Mouse (Mus musculus) neural tube, embryonic 12.5 days (tissue): ENCODE results near the gene Ranbp9. TPM values are rescaled to one million over a fixed set of nuclear protein-coding genes. Genes with fewer than 3 reads are reported as not detected.
"Not testable (repeated sequence)": the region's sequence is repeated elsewhere in the genome, so short reads cannot be mapped to it uniquely, and the experiment has no call there.

Experiments used
- ATAC-seq: fragments of 200-750 bp; cut with Nextera tagmentation; 2 replicates; pipeline ENCODE4 v1.8.0; 2017; ENCODE audit warnings: low read depth, mild to moderate bottlenecking, moderate TSS enrichment, moderate library complexity; ENCODE audit not compliant: low FRiP score
- H3K27ac ChIP-seq: fragments of 300-500 bp; sonication (generic); 2 replicates; pipeline ENCODE4 v1.5.1; 2016
- H3K27me3 ChIP-seq: fragments of 300-500 bp; sonication (generic); replicated peaks from 2 replicates; pipeline ENCODE4 v1.6.1; 2016; ENCODE audit warnings: mild to moderate bottlenecking
- H3K36me3 ChIP-seq: fragments of 300-500 bp; sonication (generic); 2 replicates; pipeline ENCODE4 v1.6.1; 2016; ENCODE audit warnings: mild to moderate bottlenecking
- H3K4me1 ChIP-seq: fragments of 300-500 bp; sonication (generic); 2 replicates; pipeline ENCODE4 v1.6.1; 2016
- H3K4me2 ChIP-seq: fragments of 300-500 bp; sonication (generic); replicated peaks from 2 replicates; pipeline ENCODE4 v1.6.1; 2016; ENCODE audit warnings: mild to moderate bottlenecking
- H3K4me3 ChIP-seq: fragments of 300-500 bp; sonication (generic); 2 replicates; pipeline ENCODE4 v1.5.1; 2016
- H3K9ac ChIP-seq: fragments of 300-500 bp; sonication (generic); 2 replicates; pipeline ENCODE4 v1.6.1; 2016; ENCODE audit warnings: mild to moderate bottlenecking
- H3K9me3 ChIP-seq: fragments of 300-500 bp; sonication (generic); 2 replicates; pipeline ENCODE4 v1.6.1; 2016; ENCODE audit warnings: mild to moderate bottlenecking
- WGBS: fragments of 180-500 bp; shearing (Covaris S2); methylation state at CpG from one replicate; pipeline ENCODE4 v1.1.7; 2016; 5-methylcytosine and 5-hydroxymethylcytosine counted together
- polyA plus RNA-seq: library from polyadenylated mRNA; unstranded; fragments of >200 nt; fragmentation: Nextera tagmentation; extraction: Ambion mirVana; gene quantifications from 2 replicates; pipeline ENCODE4 v1.2.1, GENCODE M21; 2016

The Ranbp9 gene
- polyA plus RNA-seq, 1 experiment from 2014 or later: 13.4 TPM

- WGBS: 88% methylated on average over 5 of the region's 5 CpGs
- Histone ChIP-seq H3K4me1 (peaks cover 35% of the 10 kb centered on the region), H3K27me3 (no peaks in the 10 kb centered on the region), H3K4me2 (no peak overlapping the region), H3K9me3 (no peaks in the 10 kb centered on the region), H3K36me3 (0 out of 2 replicates have a peak, but pooled peaks cover 7% of the 10 kb centered on the region), H3K27ac (no peak overlapping the region), H3K9ac (no peak overlapping the region), H3K4me3 (no peak overlapping the region)
- no peak for ATAC-seq
These were observed 6.4 kb downstream of the Ranbp9 start for GRCm38 (mm10) chr13:43474722-43475121.

- not testable (repeated sequence) for H3K4me3 ChIP-seq, H3K36me3 ChIP-seq, H3K9me3 ChIP-seq, ATAC-seq, H3K27ac ChIP-seq, H3K9ac ChIP-seq, H3K27me3 ChIP-seq, H3K4me2 ChIP-seq
- WGBS: 96% methylated on average over 1 of the region's 1 CpGs
- H3K4me1 ChIP-seq: peaks cover 18% of the 10 kb centered on the region
These were observed 9.2 kb downstream of the Ranbp9 start for GRCm38 (mm10) chr13:43471861-43472260.

- no peak overlapping the region for H3K4me3 ChIP-seq
- no peak overlapping the region for H3K9ac ChIP-seq
- peaks cover 8% of the 10 kb centered on the region for H3K4me1 ChIP-seq
- no peak overlapping the region for H3K27ac ChIP-seq
- WGBS: 97% methylated on average over 1 of the region's 1 CpGs
- H3K27me3 ChIP-seq: no peaks in the 10 kb centered on the region
- H3K4me2 ChIP-seq: no peak overlapping the region
- no peaks in the 10 kb centered on the region for H3K9me3 ChIP-seq
- ATAC-seq: no peak
- H3K36me3 ChIP-seq: 0 out of 2 replicates have a peak, but pooled peaks cover 7% of the 10 kb centered on the region
These were observed 11.5 kb downstream of the Ranbp9 start for GRCm38 (mm10) chr13:43469607-43470006.

- Histone ChIP-seq H3K36me3 (no peaks in the 10 kb centered on the region), H3K4me2 (no peak overlapping the region), H3K27me3 (no peaks in the 10 kb centered on the region), H3K4me1 (no peaks in the 10 kb centered on the region), H3K9ac (no peak overlapping the region), H3K4me3 (no peak overlapping the region), H3K27ac (no peak overlapping the region), H3K9me3 (no peaks in the 10 kb centered on the region)
- no peak for ATAC-seq
- 98% methylated on average over 2 of the region's 2 CpGs for WGBS
These were observed 16.5 kb downstream of the Ranbp9 start for GRCm38 (mm10) chr13:43464605-43465004.

GRCm38 (mm10) chr13:43457161-43457560 is 23.9 kb downstream of the Ranbp9 start:
- no peak overlapping the region for H3K4me3 ChIP-seq
- H3K9ac ChIP-seq: no peak overlapping the region
- no peaks in the 10 kb centered on the region for H3K27me3 ChIP-seq
- H3K27ac ChIP-seq: no peak overlapping the region
- WGBS: 90% methylated on average over 1 of the region's 1 CpGs
- H3K36me3 ChIP-seq: no peaks in the 10 kb centered on the region
- no peak for ATAC-seq
- peaks cover 15% of the 10 kb centered on the region; the same call in 1 of the 2 replicates for H3K4me1 ChIP-seq
- H3K4me2 ChIP-seq: no peak overlapping the region
- H3K9me3 ChIP-seq: no peaks in the 10 kb centered on the region

GRCm38 (mm10) chr13:43454431-43454830 is 26.7 kb downstream of the Ranbp9 start:
- no peaks in the 10 kb centered on the region for H3K9me3 ChIP-seq
- H3K36me3 ChIP-seq: no peaks in the 10 kb centered on the region
- no peak overlapping the region for H3K4me2 ChIP-seq
- no peak for ATAC-seq
- WGBS: 96% methylated on average over 7 of the region's 7 CpGs
- no peaks in the 10 kb centered on the region for H3K27me3 ChIP-seq
- peaks cover 15% of the 10 kb centered on the region; the same call in 1 of the 2 replicates for H3K4me1 ChIP-seq
- no peak overlapping the region for H3K27ac ChIP-seq
- H3K9ac ChIP-seq: no peak overlapping the region
- no peak overlapping the region for H3K4me3 ChIP-seq

GRCm38 (mm10) chr13:43452843-43453605 is 28.1 kb downstream of the Ranbp9 start:
- H3K4me3 ChIP-seq: no peak overlapping the region
- no peaks in the 10 kb centered on the region for H3K27me3 ChIP-seq
- no peak for ATAC-seq
- no peaks in the 10 kb centered on the region for H3K9me3 ChIP-seq
- no peak overlapping the region for H3K9ac ChIP-seq
- peaks cover 15% of the 10 kb centered on the region; the same call in 1 of the 2 replicates for H3K4me1 ChIP-seq
- 33% methylated on average over 7 of the region's 7 CpGs for WGBS
- no peak overlapping the region for H3K27ac ChIP-seq
- H3K36me3 ChIP-seq: no peaks in the 10 kb centered on the region
- H3K4me2 ChIP-seq: no peak overlapping the region

GRCm38 (mm10) chr13:43452177-43452576 is 28.9 kb downstream of the Ranbp9 start:
- no peak overlapping the region for H3K4me2 ChIP-seq
- no peaks in the 10 kb centered on the region for H3K27me3 ChIP-seq
- no peak for ATAC-seq
- no peak overlapping the region for H3K27ac ChIP-seq
- no peak overlapping the region for H3K9ac ChIP-seq
- peaks cover 21% of the 10 kb centered on the region; the same call in 1 of the 2 replicates for H3K4me1 ChIP-seq
- WGBS: 89% methylated on average over 2 of the region's 2 CpGs
- H3K36me3 ChIP-seq: no peaks in the 10 kb centered on the region
- no peaks in the 10 kb centered on the region for H3K9me3 ChIP-seq
- no peak overlapping the region for H3K4me3 ChIP-seq

GRCm38 (mm10) chr13:43450686-43451085 is 30.4 kb downstream of the Ranbp9 start:
- Histone ChIP-seq H3K4me1 (peaks cover 22% of the 10 kb centered on the region; the same call in 1 of the 2 replicates), H3K36me3 (no peaks in the 10 kb centered on the region), H3K4me2 (no peak overlapping the region), H3K9ac (no peak overlapping the region), H3K27ac (no peak overlapping the region), H3K27me3 (no peaks in the 10 kb centered on the region), H3K4me3 (no peak overlapping the region), H3K9me3 (no peaks in the 10 kb centered on the region)
- WGBS: 91% methylated on average over 3 of the region's 3 CpGs
- no peak for ATAC-seq

GRCm38 (mm10) chr13:43447721-43448120 is 33.4 kb downstream of the Ranbp9 start:
- H3K36me3 ChIP-seq: no peaks in the 10 kb centered on the region
- no peak overlapping the region for H3K9ac ChIP-seq
- peaks cover 7% of the 10 kb centered on the region; the same call in 1 of the 2 replicates for H3K4me1 ChIP-seq
- H3K27me3 ChIP-seq: no peaks in the 10 kb centered on the region
- no peak overlapping the region for H3K27ac ChIP-seq
- no peaks in the 10 kb centered on the region for H3K9me3 ChIP-seq
- H3K4me3 ChIP-seq: no peak overlapping the region
- ATAC-seq: no peak
- no peak overlapping the region for H3K4me2 ChIP-seq
- 86% methylated on average over 3 of the region's 3 CpGs for WGBS

GRCm38 (mm10) chr13:43445754-43446153 is 35.3 kb downstream of the Ranbp9 start:
- Histone ChIP-seq H3K36me3 (no peaks in the 10 kb centered on the region), H3K9ac (no peak overlapping the region), H3K4me1 (0 out of 2 replicates have a peak, but pooled peaks cover 6% of the 10 kb centered on the region), H3K4me3 (no peak overlapping the region), H3K27ac (no peak overlapping the region), H3K4me2 (no peak overlapping the region), H3K27me3 (no peaks in the 10 kb centered on the region), H3K9me3 (no peaks in the 10 kb centered on the region)
- ATAC-seq: no peak
- 89% methylated on average over 4 of the region's 4 CpGs for WGBS

GRCm38 (mm10) chr13:43444717-43445116 is 36.4 kb downstream of the Ranbp9 start:
- Histone ChIP-seq H3K36me3 (no peaks in the 10 kb centered on the region), H3K4me1 (0 out of 2 replicates have a peak, but pooled peaks cover 6% of the 10 kb centered on the region), H3K9ac (no peak overlapping the region), H3K27ac (no peak overlapping the region), H3K4me2 (no peak overlapping the region), H3K27me3 (no peaks in the 10 kb centered on the region), H3K9me3 (no peaks in the 10 kb centered on the region), H3K4me3 (no peak overlapping the region)
- 92% methylated on average over 3 of the region's 3 CpGs for WGBS
- ATAC-seq: no peak

GRCm38 (mm10) chr13:43443706-43444105 is 37.4 kb downstream of the Ranbp9 start:
- Histone ChIP-seq H3K27ac (no peak overlapping the region), H3K36me3 (no peaks in the 10 kb centered on the region), H3K4me3 (no peak overlapping the region), H3K4me1 (0 out of 2 replicates have a peak, but pooled peaks cover 6% of the 10 kb centered on the region), H3K9me3 (no peaks in the 10 kb centered on the region), H3K4me2 (no peak overlapping the region), H3K9ac (no peak overlapping the region), H3K27me3 (no peaks in the 10 kb centered on the region)
- 90% methylated on average over 4 of the region's 4 CpGs for WGBS
- ATAC-seq: no peak
